Comparison of ENCODE assay signal across 24 mouse cellular contexts in the genomic region with DNA sequence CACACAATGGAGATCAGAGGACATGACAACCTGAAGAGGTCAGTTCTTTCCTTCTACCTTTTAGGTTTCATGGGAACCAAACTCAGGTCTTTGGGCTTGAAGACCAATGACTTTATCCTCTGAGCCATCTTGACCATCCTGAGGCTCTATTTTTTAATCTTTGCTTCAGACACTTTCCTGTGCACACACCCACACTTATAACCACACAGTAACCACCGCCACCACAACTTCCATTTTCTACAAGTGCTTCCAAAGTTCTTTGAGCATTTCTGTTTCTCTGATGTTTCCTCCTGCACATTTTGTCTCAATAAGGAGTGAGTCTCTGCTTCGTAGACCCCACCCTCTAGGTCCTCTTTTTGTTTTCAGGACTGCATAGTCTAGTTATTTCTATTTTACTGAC.
A peak's percentile ranks its signal among the peaks of the same experiment; 100 is the strongest.
DNase-seq lines count a peak whose midpoint lies in the region; ATAC-seq and TF ChIP-seq lines count a peak whose summit lies in the region.
"Had no signal": no experiment of that assay in that cellular context is flagged by ENCODE, and none has a peak within 500 bp of the region (broad histone marks: within the 10 kb centered on the region; RNA-seq: fewer than 3 reads in every experiment).

No protein-coding gene starts in this region.

- no peak for TF ChIP-seq CTCF in MEL (IDR thresholded peaks at IDR 0.05 in 2 of 3, conservative IDR thresholded peaks at IDR 0.05 in 1 of 3; ENCODE audit: control insufficient read depth in 1 of 3, insufficient read depth in 1 of 3, low read depth in 2 of 3, low read length in 3 of 3, poor library complexity in 1 of 3, severe bottlenecking in 1 of 3)

- H3K4me3 ChIP-seq in MEL (ENCODE audit: control insufficient read depth in 1 of 2, insufficient read depth in 1 of 2, low read depth in 2 of 2, low read length in 2 of 2): no peak overlapping the region
- H3K4me3 ChIP-seq: embryonic facial prominence, embryonic 10.5 days; embryonic facial prominence, embryonic 12.5 days; forebrain, embryonic 13.5 days; forebrain, embryonic 15.5 days had no signal

- no peak overlapping the region for H3K9ac ChIP-seq in MEL (ENCODE audit: control insufficient read depth, low read depth, low read length, poor library complexity, severe bottlenecking)
- H3K9ac ChIP-seq: embryonic facial prominence, embryonic 12.5 days; forebrain, embryonic 13.5 days; forebrain, embryonic 15.5 days; forebrain, postnatal 0 days had no signal

- TF ChIP-seq RAD21 in MEL (IDR thresholded peaks at IDR 0.05; ENCODE audit: low read depth, low read length): no peak

- no peaks in the 10 kb centered on the region for H3K27me3 ChIP-seq in MEL (ENCODE audit: control insufficient read depth in 1 of 2, insufficient read depth in 2 of 2, low read length in 2 of 2)
- H3K27me3 ChIP-seq: CH12.LX; embryonic facial prominence, embryonic 12.5 days; forebrain, embryonic 13.5 days; forebrain, embryonic 15.5 days had no signal

- peaks cover 0 to 9% of the 10 kb centered on the region in 2 experiments; a peak in 2 of 4 replicates for H3K36me3 ChIP-seq in MEL (ENCODE audit: control insufficient read depth in 1 of 2, insufficient read depth in 2 of 2, low read length in 2 of 2)
- H3K36me3 ChIP-seq: embryonic facial prominence, embryonic 10.5 days; embryonic facial prominence, embryonic 12.5 days; forebrain, embryonic 15.5 days; G1E had no signal

- H3K9me3 ChIP-seq in MEL (replicated peaks; ENCODE audit: insufficient read depth, low read length): no peaks in the 10 kb centered on the region
- H3K9me3 ChIP-seq: embryonic facial prominence, embryonic 10.5 days; embryonic facial prominence, embryonic 12.5 days; forebrain, embryonic 13.5 days; forebrain, embryonic 15.5 days; G1E had no signal

- no peak overlapping the region for H3K27ac ChIP-seq in MEL (ENCODE audit: control insufficient read depth, low read depth, low read length)
- H3K27ac ChIP-seq: embryonic facial prominence, embryonic 10.5 days; embryonic facial prominence, embryonic 12.5 days; forebrain, embryonic 13.5 days; forebrain, embryonic 15.5 days had no signal

- no peak for TF ChIP-seq POLR2A in MEL (IDR thresholded peaks at IDR 0.05; ENCODE audit: control insufficient read depth in 1 of 2, insufficient read depth in 1 of 2, low read depth in 1 of 2, low read length in 2 of 2, poor library complexity in 1 of 2)

- DNase-seq in MEL (ENCODE audit: low read depth, low spot score): peak; percentile 54
- DNase-seq in right cerebral cortex, postnatal 14 days: no peak
- no peak for DNase-seq in cerebellum, adult 11-12 months
- DNase-seq in kidney, postnatal 25 days: no peak
- no peak for DNase-seq in left cerebral cortex, adult 8-10 months (ENCODE audit: low spot score in 2 of 2)
- DNase-seq: adrenal gland, adult 2 months; adrenal gland, postnatal 10 days; adrenal gland, postnatal 25 days; B cell, adult 2 months; cerebellum, adult 18-20 months; cerebellum, adult 8-10 months; cerebellum, adult 9-11 months; cerebellum, postnatal 14 days; cerebellum, postnatal 36 days; forebrain, postnatal 0 days had no signal

- no peaks in the 10 kb centered on the region for H3K79me2 ChIP-seq in MEL (ENCODE audit: control insufficient read depth, insufficient read depth, low read length, poor library complexity)

- TF ChIP-seq EP300 in MEL (IDR thresholded peaks at IDR 0.05; ENCODE audit: low read depth in 1 of 2, low read length in 2 of 2): peak; percentile 66

- peak; percentile 35 for ATAC-seq in granulocyte monocyte progenitor cell, adult 5-6 weeks (replicated peaks; ENCODE audit: poor library complexity, severe bottlenecking)
- ATAC-seq in megakaryocyte, adult 5-6 weeks (ENCODE audit: poor library complexity, severe bottlenecking): peak; percentile 45
- ATAC-seq: CD4-positive, CD25-positive, alpha-beta regulatory T cell, adult 4 months; forebrain, embryonic 13.5 days; forebrain, embryonic 15.5 days; forebrain, postnatal 0 days had no signal

- H3K4me1 ChIP-seq in MEL (ENCODE audit: control insufficient read depth in 1 of 2, insufficient read depth in 2 of 2, low read length in 2 of 2): peaks cover 0 to 7% of the 10 kb centered on the region in 2 experiments; a peak in 2 of 4 replicates
- H3K4me1 ChIP-seq: embryonic facial prominence, embryonic 10.5 days; embryonic facial prominence, embryonic 12.5 days had no signal

TF ChIP-seq in MEL, 35 proteins besides CTCF, POLR2A, EP300 and RAD21:
- TF ChIP-seq SMC3 (IDR thresholded peaks at IDR 0.05; ENCODE audit: low read depth, low read length) (0 out of 2 replicates have a peak, but pooled peaks have one; percentile 14), ZNF384 (IDR thresholded peaks at IDR 0.05; ENCODE audit: low read depth, low read length) (no peak), MAFK (IDR thresholded peaks at IDR 0.05; ENCODE audit: borderline replicate concordance, low read depth, low read length) (no peak), NRF1 (IDR thresholded peaks at IDR 0.05; ENCODE audit: insufficient read depth, low read depth, low read length, poor library complexity, severe bottlenecking) (no peak), CHD2 (IDR thresholded peaks at IDR 0.05; ENCODE audit: low read length) (no peak), TBP (IDR thresholded peaks at IDR 0.05; ENCODE audit: low read depth, low read length) (no peak), MYB (IDR thresholded peaks at IDR 0.05; ENCODE audit: low read depth, low read length) (no peak), MEF2A (IDR thresholded peaks at IDR 0.05; ENCODE audit: extremely low read depth, insufficient replicate concordance, low read depth, low read length, poor library complexity, severe bottlenecking) (no peak), HCFC1 (IDR thresholded peaks at IDR 0.05; ENCODE audit: low read depth, low read length) (no peak), MAX (IDR thresholded peaks at IDR 0.05; ENCODE audit: low read length) (no peak), NELFE (IDR thresholded peaks at IDR 0.05; ENCODE audit: low read depth, low read length) (no peak), GABPA (IDR thresholded peaks at IDR 0.05; ENCODE audit: low read depth, low read length) (no peak), GATA1 (IDR thresholded peaks at IDR 0.05; ENCODE audit: low read depth, low read length) (peak; percentile 36; the same call in 1 of the 2 replicates), JUND (IDR thresholded peaks at IDR 0.05; ENCODE audit: low read depth, low read length) (no peak), ETS1 (IDR thresholded peaks at IDR 0.05; ENCODE audit: low read depth, low read length) (no peak), TCF12 (IDR thresholded peaks at IDR 0.05; ENCODE audit: low read depth, low read length) (no peak), ZMIZ1 (IDR thresholded peaks at IDR 0.05; ENCODE audit: low read depth, low read length) (no peak), USF2 (IDR thresholded peaks at IDR 0.05; ENCODE audit: borderline replicate concordance in 1 of 2, insufficient read depth in 1 of 2, low read depth in 1 of 2, low read length in 2 of 2) (no peak), RCOR1 (IDR thresholded peaks at IDR 0.05; ENCODE audit: low read depth, low read length) (peak; percentile 35; the same call in 1 of the 2 replicates), ZKSCAN1 (IDR thresholded peaks at IDR 0.05; ENCODE audit: low read depth, low read length) (no peak), CHD1 (IDR thresholded peaks at IDR 0.05; ENCODE audit: low read depth, low read length) (no peak), MYC (IDR thresholded peaks at IDR 0.05; ENCODE audit: low read depth, low read length) (no peak), POLR2AphosphoS2 (IDR thresholded peaks at IDR 0.05; ENCODE audit: low read length) (no peak), MXI1 (IDR thresholded peaks at IDR 0.05; ENCODE audit: low read depth, low read length) (no peak), KAT2A (conservative IDR thresholded peaks at IDR 0.05; ENCODE audit: low read depth, low read length) (no peak), TAL1 (IDR thresholded peaks at IDR 0.05; ENCODE audit: low read length) (peak; percentile 21; the same call in 1 of the 2 replicates), MAZ (IDR thresholded peaks at IDR 0.05; ENCODE audit: low read depth, low read length) (no peak), ZC3H11A (IDR thresholded peaks at IDR 0.05; ENCODE audit: low read depth, low read length) (no peak), ELF1 (IDR thresholded peaks at IDR 0.05; ENCODE audit: low read depth, low read length) (no peak), UBTF (IDR thresholded peaks at IDR 0.05; ENCODE audit: borderline replicate concordance, insufficient read depth, low read depth, low read length) (no peak)
TF ChIP-seq in MEL: peak in this region for 4.
